Mouse (Mus musculus) olfactory bulb, adult 2 months (tissue): ENCODE measurements at regions not wholly inside any gene's neighbourhood (a gene's known extent, or its start where the extent isn't known, plus 50 kb on each side); places are given as distances from the start of the nearest gene placed in this dataset.
"Not testable (repeated sequence)": the region's sequence is repeated elsewhere in the genome, so short reads cannot be mapped to it uniquely, and the experiment has no call there.

Source experiments
- H3K27ac ChIP-seq: fragments of 200-500 bp; 2 replicates; pipeline ENCODE4 v1.5.1; 2012; ENCODE audit warnings: low read depth, low read length; ENCODE audit not compliant: insufficient read depth
- H3K4me1 ChIP-seq: fragments of 200-500 bp; 2 replicates; pipeline ENCODE4 v1.6.1; 2012; ENCODE audit warnings: low read length; ENCODE audit not compliant: control insufficient read depth, insufficient read depth
- H3K4me3 ChIP-seq: fragments of 200-500 bp; 2 replicates; pipeline ENCODE4 v1.5.1; 2012; ENCODE audit warnings: mild to moderate bottlenecking, low read depth, low read length, moderate library complexity; ENCODE audit not compliant: insufficient read depth
- CTCF ChIP-seq: fragments of 200-500 bp; IDR thresholded peaks from 2 replicates; pipeline ENCODE4 v1.5.1; 2012; ENCODE audit warnings: low read depth, mild to moderate bottlenecking, low read length, moderate library complexity; ENCODE audit not compliant: insufficient read depth
- POLR2A ChIP-seq: fragments of 200-500 bp; IDR thresholded peaks from 2 replicates; pipeline ENCODE4 v1.6.1; 2012; ENCODE audit warnings: mild to moderate bottlenecking, low read depth, low read length, moderate library complexity; ENCODE audit not compliant: insufficient read depth
- WGBS: fragments of 180-500 bp; shearing (Covaris S2); methylation state at CpG from one replicate; pipeline ENCODE4 v1.1.7; 2018; 5-methylcytosine and 5-hydroxymethylcytosine counted together

DNA sequence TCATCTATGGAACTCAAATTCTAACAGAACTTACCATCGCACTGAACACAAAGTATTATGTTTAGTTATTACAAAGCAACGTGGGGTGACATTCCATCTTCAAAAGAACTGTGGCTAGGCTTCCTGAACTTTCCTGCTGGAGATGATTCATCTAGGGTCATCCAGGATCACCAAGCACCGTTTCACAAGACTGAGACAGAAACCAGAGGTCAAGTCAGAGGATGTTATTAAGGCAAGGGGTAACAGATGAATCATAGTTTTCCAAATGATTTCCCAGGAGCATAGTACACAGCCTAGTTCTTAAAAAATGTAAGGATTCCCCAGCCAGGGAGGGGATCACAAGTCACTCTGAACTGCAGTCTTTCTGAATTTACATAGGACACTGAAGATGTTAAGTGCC, 97.5 kb upstream of the Nrip1 start:
- WGBS = 82% methylated on average over 3 of the region's 3 CpGs
- no peak overlapping the region for H3K27ac ChIP-seq
- no peaks in the 10 kb centered on the region for H3K4me1 ChIP-seq
- TF ChIP-seq POLR2A = no peak
- no peak for TF ChIP-seq CTCF
- no peak overlapping the region for H3K4me3 ChIP-seq

DNA sequence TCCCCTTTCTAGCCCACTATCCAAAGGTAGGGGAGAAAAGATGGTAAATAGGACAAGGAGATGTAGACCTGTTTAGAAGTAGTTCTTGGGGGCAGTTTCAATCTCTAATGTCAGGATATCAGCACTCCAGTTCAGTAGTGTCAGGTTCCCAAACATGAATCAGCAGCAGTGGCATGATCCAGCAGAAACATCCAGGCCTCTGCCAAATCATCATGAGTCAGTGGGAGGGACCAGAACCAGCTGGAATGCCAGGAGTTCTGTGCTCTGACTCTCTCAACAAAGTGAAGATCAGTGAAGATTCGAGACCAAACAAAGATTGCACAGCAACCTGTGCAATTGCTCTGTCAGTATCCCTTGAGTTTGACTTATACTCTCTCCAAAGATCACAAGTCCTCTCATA, 85.9 kb upstream of the Nrip1 start:
- TF ChIP-seq CTCF (no peak), POLR2A (no peak)
- Histone ChIP-seq H3K4me1 (no peaks in the 10 kb centered on the region), H3K4me3 (no peak overlapping the region), H3K27ac (no peak overlapping the region)
- 89% methylated on average over 1 of the region's 1 CpGs for WGBS

DNA sequence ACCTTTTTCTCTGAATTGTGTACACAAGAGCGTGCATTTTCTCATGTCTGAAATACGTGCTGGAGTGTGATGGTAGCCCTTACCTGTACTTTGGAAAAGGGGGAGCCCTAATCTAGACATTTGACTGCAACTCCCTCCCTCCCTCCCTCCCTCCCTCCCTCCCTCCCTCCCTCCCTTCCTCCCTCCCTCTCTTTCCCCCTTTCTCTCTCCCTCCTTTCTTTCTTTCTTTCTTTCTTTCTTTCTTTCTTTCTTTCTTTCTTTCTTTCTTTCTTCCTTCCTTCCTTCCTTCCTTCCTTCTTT, 82.6 kb upstream of the Nrip1 start:
- not testable (repeated sequence) for H3K4me1 ChIP-seq, H3K27ac ChIP-seq, H3K4me3 ChIP-seq
- 91% methylated on average over 2 of the region's 2 CpGs for WGBS

DNA sequence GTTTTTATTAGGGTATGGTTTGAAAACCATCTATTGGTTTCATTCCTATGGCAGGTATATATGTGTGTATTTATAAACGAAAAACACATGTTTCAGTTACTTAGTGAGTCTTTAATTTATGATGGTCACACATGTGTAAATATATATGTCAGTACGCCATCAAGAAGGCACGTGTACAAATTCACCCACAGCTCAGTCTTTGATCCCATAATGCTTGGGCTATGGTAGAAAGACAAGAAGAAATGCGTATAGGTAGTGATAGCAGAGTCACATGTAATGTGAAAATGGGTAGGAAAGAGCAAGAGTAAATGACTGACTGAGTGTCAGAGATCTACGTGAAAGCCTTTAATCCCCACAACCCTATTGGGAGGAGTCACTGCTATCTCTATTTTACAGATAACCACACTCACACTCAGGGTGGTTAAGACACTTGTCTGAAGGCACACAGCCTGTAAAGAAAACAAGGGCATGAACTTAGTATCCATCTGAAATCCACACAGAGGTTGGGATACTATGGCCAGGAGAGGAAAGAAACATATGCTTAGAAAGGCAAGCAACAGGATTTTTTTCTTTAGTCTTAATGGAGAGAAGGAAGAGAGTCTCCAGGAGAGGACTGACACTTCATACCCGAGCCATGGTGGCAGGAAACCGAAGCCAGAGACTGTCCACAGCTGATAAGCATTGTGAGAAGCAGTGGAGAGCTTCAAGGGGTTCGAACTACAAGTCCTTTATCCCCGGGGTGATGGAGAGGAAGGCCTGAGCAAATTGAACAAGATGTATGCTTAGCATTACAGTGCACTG, 82.1 kb upstream of the Nrip1 start:
- H3K27ac ChIP-seq = no peak overlapping the region
- no peaks in the 10 kb centered on the region for H3K4me1 ChIP-seq
- TF ChIP-seq POLR2A (no peak), CTCF (no peak)
- H3K4me3 ChIP-seq = no peak overlapping the region
- WGBS = 92% methylated on average over 9 of the region's 9 CpGs

DNA sequence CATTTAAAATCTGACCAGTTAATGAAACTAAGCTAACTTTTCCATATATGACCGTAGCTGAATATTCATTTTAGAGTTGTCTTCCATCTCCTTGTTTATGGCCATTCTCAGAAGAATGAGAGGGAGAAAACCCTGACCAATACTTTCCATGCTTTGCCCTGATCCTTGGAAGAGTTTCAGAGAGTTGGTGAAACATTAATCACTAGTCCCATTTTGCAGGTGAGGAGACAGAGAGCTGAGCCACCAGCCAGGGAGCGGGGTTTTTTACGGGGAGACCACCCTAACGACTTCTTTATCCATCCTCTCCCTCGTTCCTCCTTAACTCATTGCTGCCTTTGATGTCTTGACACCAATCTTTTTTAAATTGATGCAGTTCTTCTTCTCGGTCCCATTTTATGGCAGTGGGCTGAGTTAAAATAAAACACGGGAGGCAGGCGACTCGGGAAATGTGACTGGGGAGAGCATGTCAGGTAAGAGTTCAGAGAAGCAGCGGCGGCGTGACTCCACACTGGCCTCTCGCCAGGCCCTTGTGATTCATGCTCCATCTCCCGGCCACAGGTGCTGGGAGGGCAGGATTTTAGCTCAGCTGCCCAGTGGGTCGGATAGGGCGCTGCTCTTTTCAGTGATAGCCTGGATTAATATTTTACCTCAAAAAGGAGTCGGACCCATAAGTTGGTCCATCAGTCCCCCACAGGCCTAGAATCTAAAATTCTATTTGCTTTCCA, 81.3 kb upstream of the Nrip1 start:
- WGBS = 87% methylated on average over 17 of the region's 17 CpGs
- H3K27ac ChIP-seq = no peak overlapping the region
- no peaks in the 10 kb centered on the region for H3K4me1 ChIP-seq
- TF ChIP-seq POLR2A (no peak), CTCF (no peak)
- H3K4me3 ChIP-seq = no peak overlapping the region

DNA sequence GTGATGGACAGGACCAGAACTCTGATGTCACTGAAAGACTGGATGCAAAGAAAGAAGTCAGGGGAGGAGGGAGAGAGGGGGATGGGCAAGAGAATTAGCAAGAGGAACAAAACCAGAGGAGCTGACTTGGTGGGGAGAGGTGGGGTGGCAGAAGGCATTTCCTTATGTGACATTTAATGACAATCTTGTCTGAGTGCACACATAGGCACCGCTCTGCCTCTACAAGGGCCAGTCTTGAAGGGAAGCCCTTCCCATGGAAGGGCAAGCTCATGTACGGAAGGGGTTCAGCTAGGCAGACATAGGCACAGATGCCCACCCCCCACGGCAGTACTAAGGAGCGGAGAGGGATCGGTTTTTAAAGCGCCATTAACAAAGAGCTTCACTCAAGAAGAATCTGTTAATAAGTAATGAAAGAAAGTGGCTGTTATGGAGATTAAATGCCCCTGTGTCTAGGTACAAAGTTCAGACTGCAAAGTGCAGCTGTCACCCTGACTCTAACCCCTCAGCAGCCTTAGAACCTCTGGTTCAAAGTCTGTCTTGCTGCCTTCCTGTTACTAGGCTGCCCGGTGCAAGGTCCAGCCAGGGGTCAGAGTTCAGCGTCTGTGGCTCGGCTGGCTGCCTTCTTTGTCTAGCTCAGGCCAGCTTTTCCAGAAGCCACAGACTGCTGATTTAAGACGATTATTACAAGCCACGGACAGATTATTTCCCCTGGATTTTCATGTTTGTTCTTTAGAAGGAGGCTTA, 80.0 kb upstream of the Nrip1 start:
- WGBS = 56% methylated on average over 11 of the region's 11 CpGs
- no peak for TF ChIP-seq POLR2A
- no peak overlapping the region for H3K27ac ChIP-seq
- no peaks in the 10 kb centered on the region for H3K4me1 ChIP-seq
- no peak overlapping the region for H3K4me3 ChIP-seq

DNA sequence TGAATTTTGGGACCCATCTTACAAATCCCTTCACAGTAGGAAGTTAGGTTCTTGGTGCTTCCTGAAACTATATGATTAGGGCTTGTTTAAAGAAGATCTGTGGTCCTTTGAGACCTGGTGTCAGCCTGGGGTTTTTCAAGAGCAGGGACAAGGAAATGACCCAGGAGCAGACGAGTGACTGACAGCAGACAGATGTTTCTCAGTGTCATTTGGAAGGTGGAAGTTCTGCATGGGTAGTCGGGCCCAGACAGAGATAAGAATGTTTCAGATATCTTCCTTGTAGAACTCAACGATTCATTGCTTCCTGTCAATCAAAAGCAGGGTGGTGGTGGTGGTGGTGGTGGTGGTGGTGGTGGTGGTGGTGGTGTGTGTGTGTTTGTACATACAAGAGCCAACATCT, 75.1 kb upstream of the Nrip1 start:
- Histone ChIP-seq H3K27ac (no peak overlapping the region), H3K4me1 (no peaks in the 10 kb centered on the region), H3K4me3 (no peak overlapping the region)
- whole genome bisulfite sequencing = 90% methylated on average over 3 of the region's 3 CpGs
- no peak for TF ChIP-seq CTCF

DNA sequence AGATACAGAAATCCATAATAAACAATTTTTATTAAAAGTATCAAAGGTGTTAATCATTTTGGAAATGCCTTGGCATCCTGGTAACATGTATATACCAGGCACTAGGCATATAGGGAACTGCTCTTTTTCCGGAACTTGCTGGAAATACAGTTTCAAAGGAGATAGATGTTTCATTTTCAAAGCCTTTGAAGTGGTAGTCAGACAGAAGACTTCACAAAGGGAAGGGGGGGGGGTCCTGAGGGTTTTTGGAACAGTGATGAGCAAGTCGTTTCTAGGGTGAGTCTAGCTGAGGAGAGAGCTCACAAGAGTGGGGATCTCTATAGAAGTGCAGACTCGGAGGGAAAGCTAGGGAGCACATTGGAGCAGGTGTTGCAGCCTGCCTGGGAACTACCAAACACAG, 73.4 kb upstream of the Nrip1 start:
- Histone ChIP-seq H3K27ac (no peak overlapping the region), H3K4me1 (no peaks in the 10 kb centered on the region), H3K4me3 (no peak overlapping the region)
- TF ChIP-seq CTCF (no peak), POLR2A (no peak)
- 84% methylated on average over 3 of the region's 3 CpGs for WGBS

DNA sequence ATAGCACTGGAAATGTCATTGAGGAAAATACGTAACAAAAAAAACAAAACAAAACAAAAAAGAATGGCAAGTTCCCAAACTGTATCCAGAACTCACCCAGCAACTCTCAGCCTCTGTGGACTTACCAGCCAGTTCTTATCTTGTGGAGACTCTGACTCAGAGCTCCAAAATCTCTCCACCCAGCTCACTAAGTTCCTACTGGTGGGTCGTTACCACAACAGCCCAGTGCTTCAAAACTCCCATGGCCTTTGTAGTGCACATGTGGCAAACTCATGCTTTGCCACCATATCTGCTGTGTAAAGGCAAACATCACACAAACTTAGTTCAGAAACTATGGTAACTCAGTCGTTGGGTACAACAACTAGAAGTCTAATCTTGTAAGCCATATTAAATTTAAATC, 71.0 kb upstream of the Nrip1 start:
- H3K4me3 ChIP-seq = no peak overlapping the region
- 78% methylated on average over 3 of the region's 3 CpGs for WGBS
- no peak for TF ChIP-seq CTCF
- no peak for TF ChIP-seq POLR2A

More for the DNA sequence above, 71.0 kb upstream of the Nrip1 start:
- H3K27ac ChIP-seq = no peak overlapping the region
- no peaks in the 10 kb centered on the region for H3K4me1 ChIP-seq
